Mouse (Mus musculus): ENCODE measurements around the gene Greb1. TPM values are rescaled to one million over a fixed set of nuclear protein-coding genes. Genes with fewer than 3 reads are reported as not detected.

The Greb1 gene
- total RNA-seq, 2 experiments from 2014 or later, result 19.3 to 37.1 TPM

GRCm38 (mm10) chr12:16805511-16805910 is 4.8 kb upstream of the Greb1 start:
- DNase-seq, result peak; percentile 90

- no peak for DNase-seq
These were observed 3.3 kb upstream of the Greb1 start for GRCm38 (mm10) chr12:16803956-16804430.

DNA sequence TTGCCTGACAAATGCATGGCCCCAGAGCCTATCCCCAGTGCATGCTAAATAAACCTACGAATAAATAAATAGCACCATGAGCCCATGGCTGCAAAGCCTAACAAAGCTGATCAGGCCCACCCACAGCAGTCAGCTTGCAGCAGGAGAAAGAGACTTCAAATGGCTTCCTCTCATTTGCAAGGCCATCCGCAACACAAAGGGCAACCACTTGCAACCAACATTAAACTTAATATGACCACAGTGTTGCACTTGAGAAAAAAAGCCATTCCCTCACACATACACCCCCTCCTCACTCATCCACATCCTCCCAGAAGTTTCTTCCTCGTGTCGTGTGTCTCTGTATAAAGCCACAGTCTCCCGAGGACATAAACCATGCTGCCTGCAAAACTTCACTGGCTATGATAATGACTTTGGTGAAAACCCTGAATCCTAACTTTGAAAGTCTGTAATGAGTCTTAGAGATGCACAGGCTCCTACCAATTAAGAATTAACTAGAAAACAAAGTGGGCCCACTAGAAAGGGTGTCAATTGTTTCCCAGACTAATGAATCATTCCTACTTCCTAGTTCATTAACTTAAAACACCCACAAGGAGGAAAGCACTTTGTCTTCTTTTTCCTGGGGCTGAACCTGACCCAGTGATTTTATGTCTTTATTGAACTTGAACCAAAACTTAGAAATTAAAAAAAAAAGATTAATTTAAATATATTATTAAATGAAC is 2.7 kb upstream of the Greb1 start:
- no peak for DNase-seq

DNA sequence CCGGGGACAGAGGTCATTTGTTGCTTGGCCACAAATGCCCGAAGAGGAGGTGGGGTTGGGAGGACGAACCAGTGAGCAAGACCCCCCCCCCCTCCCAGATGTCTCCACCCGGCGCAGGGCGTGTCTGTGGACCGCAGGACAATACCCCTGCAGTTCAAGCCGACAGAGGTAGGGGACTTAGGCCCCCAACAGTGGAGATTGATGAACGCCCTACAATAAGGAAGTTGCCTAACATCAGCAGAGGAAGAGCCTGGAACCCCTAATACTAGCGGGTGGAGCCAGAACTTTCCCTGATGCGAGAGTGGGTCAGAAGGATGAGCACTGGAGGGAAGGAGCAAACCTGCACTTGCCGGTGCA is 251 bp upstream of the Greb1 start:
- DNase-seq, result no peak

GRCm38 (mm10) chr12:16799928-16800258 is 793 bp downstream of the Greb1 start:
- no peak for DNase-seq

DNA sequence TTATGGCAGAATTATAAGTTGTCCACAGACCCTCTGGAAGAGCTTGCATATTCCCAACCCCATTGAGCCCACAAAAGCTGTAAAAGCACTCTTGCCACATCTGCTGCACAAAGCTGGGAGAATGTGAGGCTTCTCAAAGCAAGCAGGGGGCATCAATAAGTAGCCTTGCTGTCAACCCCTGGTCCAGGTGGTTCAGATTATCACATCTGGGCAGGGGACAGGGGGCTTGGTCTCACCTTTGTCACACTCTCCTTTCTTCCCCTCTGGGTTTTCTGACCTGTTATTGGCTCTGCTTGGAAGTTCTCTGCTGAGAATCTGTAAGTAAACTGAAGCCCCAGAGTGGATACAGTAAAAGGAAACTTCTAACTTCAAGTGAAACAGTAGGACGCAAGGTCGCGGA is 1.8 kb downstream of the Greb1 start:
- no peak for DNase-seq

GRCm38 (mm10) chr12:16795781-16796180 is 4.9 kb downstream of the Greb1 start:
- no peak for DNase-seq

DNA sequence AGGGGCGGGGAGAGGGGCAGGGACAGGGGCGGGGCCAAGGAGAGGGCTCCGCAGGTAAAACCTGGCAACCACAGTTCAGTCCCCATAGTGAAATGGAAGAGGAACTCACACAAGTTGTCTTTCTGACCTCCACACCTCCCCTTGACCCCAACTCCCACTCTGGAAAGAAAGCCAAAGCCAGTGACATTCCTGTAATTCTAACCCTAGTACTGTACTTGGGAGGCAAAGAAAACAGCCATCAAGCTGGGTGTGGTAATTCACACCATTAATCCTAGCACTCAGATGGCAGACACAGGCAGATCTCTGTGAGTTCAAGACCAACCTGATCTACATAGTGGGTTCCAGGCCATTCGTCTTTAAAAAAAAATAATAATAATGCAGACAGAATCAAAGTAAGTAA is 7.3 kb downstream of the Greb1 start:
- DNase-seq, result no peak

- peak; percentile 32 for DNase-seq
These were observed 10.2 kb downstream of the Greb1 start for GRCm38 (mm10) chr12:16790456-16790855.

- DNase-seq, result no peak
These were observed 10.9 kb downstream of the Greb1 start for GRCm38 (mm10) chr12:16789756-16790155.

GRCm38 (mm10) chr12:16789199-16789598 is 11.5 kb downstream of the Greb1 start:
- no peak for DNase-seq

- DNase-seq, result no peak
These were observed 12.1 kb downstream of the Greb1 start for GRCm38 (mm10) chr12:16788600-16788999.

DNA sequence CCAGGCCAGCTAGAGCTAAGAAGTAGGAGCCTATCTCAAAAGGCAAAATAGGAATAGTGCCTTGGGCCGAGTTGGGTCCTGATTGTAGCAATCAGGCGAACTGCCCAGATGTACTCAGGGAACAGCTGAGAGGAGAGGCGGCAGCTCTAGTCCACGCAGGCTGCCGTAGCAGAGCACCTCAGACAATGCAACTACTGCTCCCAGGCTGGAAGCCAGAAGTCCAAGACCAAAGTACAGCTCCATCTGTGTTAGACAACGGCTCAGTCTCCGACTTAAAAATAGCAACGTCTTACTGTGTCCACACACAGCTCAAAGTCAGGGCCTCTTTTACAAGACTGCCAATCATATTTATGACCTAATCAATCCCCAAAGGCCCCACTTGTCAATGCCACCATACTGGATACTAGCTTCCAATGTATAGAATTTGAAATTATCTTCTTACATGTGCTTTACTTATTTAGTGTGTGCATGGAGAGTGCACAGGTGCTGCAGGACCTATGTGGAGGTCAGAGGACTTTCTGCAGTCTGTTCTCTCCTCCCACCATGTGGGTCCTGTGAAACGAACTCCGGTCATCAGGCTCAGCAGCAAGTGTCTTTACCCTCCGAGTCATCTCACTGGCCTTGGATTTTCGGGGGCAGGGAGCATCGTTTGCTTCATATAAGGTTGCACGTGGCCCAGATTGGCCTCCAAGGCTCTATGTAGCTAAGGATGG is 19.5 kb downstream of the Greb1 start:
- DNase-seq, result no peak

GRCm38 (mm10) chr12:16780320-16780719 is 20.4 kb downstream of the Greb1 start:
- no peak for DNase-seq

DNA sequence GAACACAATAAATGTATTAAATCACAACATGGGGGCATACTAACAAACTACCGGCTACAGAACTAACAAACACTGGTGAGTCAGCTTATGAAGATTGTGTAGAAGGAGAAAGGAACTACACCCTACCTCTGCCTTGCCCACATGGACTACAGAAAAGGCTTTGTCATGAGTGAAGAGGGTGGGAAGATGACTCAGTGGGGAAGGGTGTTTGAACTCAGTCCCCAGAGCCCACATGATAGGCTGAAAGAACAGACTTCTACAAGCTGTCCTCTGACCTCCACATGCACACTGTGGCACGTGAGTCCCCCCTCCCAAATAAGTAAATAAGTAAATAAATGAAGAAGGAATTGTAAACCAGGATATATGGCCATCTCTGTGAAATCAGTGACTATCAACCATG is 21.5 kb downstream of the Greb1 start:
- DNase-seq, result no peak

GRCm38 (mm10) chr12:16778523-16778922 is 22.2 kb downstream of the Greb1 start:
- DNase-seq, result no peak

- no peak for DNase-seq
These were observed 25.3 kb downstream of the Greb1 start for GRCm38 (mm10) chr12:16775351-16775750.

- no peak for DNase-seq
These were observed 26.1 kb downstream of the Greb1 start for GRCm38 (mm10) chr12:16774605-16775004.

DNA sequence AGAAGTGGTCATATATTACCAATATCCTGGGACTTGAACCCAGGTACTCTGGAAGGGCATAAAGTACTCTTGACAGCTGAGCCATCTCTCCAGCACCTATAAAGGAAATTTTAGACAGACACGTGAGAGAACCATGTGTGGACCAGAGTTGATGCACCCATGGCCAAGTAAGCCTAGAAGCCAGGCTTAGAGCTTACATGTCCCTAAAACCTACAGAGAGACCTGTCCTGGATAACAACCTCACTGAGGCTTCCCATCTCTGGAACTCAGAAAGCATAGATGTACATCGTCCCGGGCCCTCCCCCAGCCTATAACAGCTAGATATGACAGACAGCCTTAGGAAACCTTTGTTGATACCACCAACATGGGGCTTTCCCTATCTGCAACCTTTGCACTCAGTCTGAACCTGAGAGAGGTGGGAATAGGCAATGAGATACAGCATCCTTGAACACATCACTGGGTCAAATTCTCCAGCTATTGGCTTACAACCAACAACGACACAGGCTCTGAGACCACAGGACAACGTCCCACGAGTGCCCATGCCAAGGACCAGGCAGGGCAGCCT is 31.0 kb downstream of the Greb1 start:
- DNase-seq, result no peak

- no peak for DNase-seq
These were observed 32.0 kb downstream of the Greb1 start for GRCm38 (mm10) chr12:16768711-16769110.

DNA sequence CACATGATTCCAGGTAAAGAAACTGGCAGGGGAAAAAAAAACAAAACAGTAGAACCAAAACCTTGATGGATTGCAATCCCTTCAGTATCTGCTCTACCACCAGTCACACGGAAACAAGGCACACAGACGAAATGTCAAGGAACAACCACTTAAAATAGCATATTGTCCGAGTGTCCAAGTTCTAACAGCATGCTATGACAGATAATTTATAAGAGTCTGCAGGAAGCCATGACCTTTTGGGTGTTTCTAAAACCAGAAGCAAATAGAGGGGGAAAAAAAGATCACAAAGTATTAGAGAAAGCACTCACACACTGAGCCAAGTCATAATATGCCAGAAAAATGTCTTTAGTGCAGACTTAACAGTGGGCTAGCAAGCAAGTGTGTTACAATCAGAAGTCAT is 32.4 kb downstream of the Greb1 start:
- no peak for DNase-seq

DNA sequence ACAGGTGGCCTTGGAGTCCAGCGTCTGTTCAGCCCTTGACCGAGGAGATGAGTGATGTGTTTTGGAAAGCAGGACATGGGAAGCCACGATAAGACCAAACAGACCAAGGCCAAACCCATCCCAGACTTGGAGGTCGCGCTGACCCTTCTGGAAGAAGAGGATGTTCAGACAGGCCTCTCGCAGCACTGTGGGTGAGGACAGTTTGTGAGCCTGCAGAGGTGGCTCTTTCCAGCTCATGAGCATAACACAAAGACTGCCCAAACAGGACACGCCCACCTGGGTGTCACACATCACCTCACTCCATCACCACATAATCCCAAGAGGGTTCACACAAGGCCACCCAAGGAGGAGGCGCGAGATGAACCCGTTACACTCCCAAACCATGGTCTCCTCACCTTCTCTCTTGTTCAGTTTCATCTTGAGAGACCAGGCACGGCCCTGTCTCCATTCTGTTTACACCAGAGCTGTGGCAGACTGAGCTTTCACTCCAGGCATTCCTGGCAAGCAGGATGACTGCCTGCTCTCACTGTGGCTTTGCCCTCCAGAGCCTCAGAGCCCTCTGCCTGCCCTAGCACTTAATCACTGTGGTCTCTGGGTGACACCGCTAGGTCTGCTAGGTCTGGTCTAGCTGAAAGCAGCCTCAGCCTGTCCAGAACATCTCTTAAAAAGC is 35.8 kb downstream of the Greb1 start:
- DNase-seq, result peak; percentile 76

Measured in adrenal gland, postnatal 10 days (tissue).